Mouse (Mus musculus): ENCODE results near the gene Cebpzos.

Cebpzos gene

GRCm38 (mm10) chr17:78916369-78916813, at the start of gene Cebpzos:
TSS of gene Cebpzos (plus strand) at chr17:78916500.
- peak; percentile 72 for DNase-seq (ENCODE audit: low spot score)

GRCm38 (mm10) chr17:78873886-78874285, 42.4 kb upstream of the Cebpzos start:
- no peak for DNase-seq (ENCODE audit: low spot score)

GRCm38 (mm10) chr17:78881878-78882304, 34.4 kb upstream of the Cebpzos start:
- no peak for DNase-seq (ENCODE audit: low spot score)

- peak; percentile 80 for DNase-seq (ENCODE audit: low spot score)
Observed at GRCm38 (mm10) chr17:78882401-78883112, 33.7 kb upstream of the Cebpzos start, which contains the start of gene Eif2ak2. TSS of gene Eif2ak2 (minus strand) at chr17:78882573.

GRCm38 (mm10) chr17:78883291-78883690, 33.0 kb upstream of the Cebpzos start:
- no peak for DNase-seq (ENCODE audit: low spot score)

- no peak for DNase-seq (ENCODE audit: low spot score)
Observed at GRCm38 (mm10) chr17:78885286-78886065, 30.8 kb upstream of the Cebpzos start.

- DNase-seq (ENCODE audit: low spot score): no peak
Observed at GRCm38 (mm10) chr17:78888554-78888953, 27.7 kb upstream of the Cebpzos start.

GRCm38 (mm10) chr17:78889184-78889583, 27.1 kb upstream of the Cebpzos start:
- DNase-seq (ENCODE audit: low spot score): no peak

- DNase-seq (ENCODE audit: low spot score): no peak
Observed at GRCm38 (mm10) chr17:78891020-78891419, 25.3 kb upstream of the Cebpzos start.

GRCm38 (mm10) chr17:78894991-78895390, 21.3 kb upstream of the Cebpzos start:
- DNase-seq (ENCODE audit: low spot score): no peak

- peak; percentile 36 for DNase-seq (ENCODE audit: low spot score)
Observed at GRCm38 (mm10) chr17:78895394-78895793, 20.9 kb upstream of the Cebpzos start.

- no peak for DNase-seq (ENCODE audit: low spot score)
Observed at GRCm38 (mm10) chr17:78903158-78903557, 13.1 kb upstream of the Cebpzos start.

GRCm38 (mm10) chr17:78906892-78907291, 9.4 kb upstream of the Cebpzos start, which contains the start of gene Sult6b1:
TSS of gene Sult6b1 (minus strand) at chr17:78906992.
- DNase-seq (ENCODE audit: low spot score): no peak

- no peak for DNase-seq (ENCODE audit: low spot score)
Observed at GRCm38 (mm10) chr17:78909374-78909773, 6.9 kb upstream of the Cebpzos start.

GRCm38 (mm10) chr17:78912861-78913281, 3.4 kb upstream of the Cebpzos start:
- no peak for DNase-seq (ENCODE audit: low spot score)

- no peak for DNase-seq (ENCODE audit: low spot score)
Observed at GRCm38 (mm10) chr17:78913921-78914320, 2.4 kb upstream of the Cebpzos start.

GRCm38 (mm10) chr17:78915772-78916171, 528 bp upstream of the Cebpzos start:
- DNase-seq (ENCODE audit: low spot score): no peak

GRCm38 (mm10) chr17:78916899-78917298, 599 bp downstream of the Cebpzos start:
- no peak for DNase-seq (ENCODE audit: low spot score)

- DNase-seq (ENCODE audit: low spot score): no peak
Observed at GRCm38 (mm10) chr17:78917696-78918095, 1.4 kb downstream of the Cebpzos start.

GRCm38 (mm10) chr17:78935857-78936256, 19.6 kb downstream of the Cebpzos start:
- no peak for DNase-seq (ENCODE audit: low spot score)

- DNase-seq (ENCODE audit: low spot score): peak; percentile 93
Observed at GRCm38 (mm10) chr17:78936466-78937228, 20.3 kb downstream of the Cebpzos start, which contains the start of the genes Cebpz and Ndufaf7. TSS of gene Cebpz (minus strand) at chr17:78937066. TSS of gene Ndufaf7 (plus strand) at chr17:78937136.

All from ovary, adult 18-20 months (tissue).